Mouse (Mus musculus) limb, embryonic 14.5 days (tissue): ENCODE results near the gene Rarres2. TPM values are rescaled to one million over a fixed set of nuclear protein-coding genes. Genes with fewer than 3 reads are reported as not detected.

Experiments
- polyA plus RNA-seq, 2 experiments: library from polyadenylated mRNA; depleted of rRNA in 1 of 2; stranded (reverse) in 1 of 2; unstranded in 1 of 2; fragments of >200 nt; fragmentation: Nextera tagmentation in 1 of 2; extraction: Ambion mirVana in 1 of 2; gene quantifications; 2 replicates each; pipeline versions ENCODE4 v1.2.1 to v1.2.3; 2012 to 2014

Rarres2 gene
- polyA plus RNA-seq, 2 experiments: 19.7 to 21.3 TPM

Other genes with a start within 250 kb of the Rarres2 start
- gene Krba1, start 177.2 kb downstream of the Rarres2 start, polyA plus RNA-seq (2012; rRNA removed): 39.1 and 50.4 TPM in 2 replicates
- gene Krba1, start 177.2 kb downstream of the Rarres2 start, polyA plus RNA-seq (2014; fragmentation: Nextera tagmentation; extraction: Ambion mirVana): 22.1 and 24.6 TPM in 2 replicates
- 43.5 and 62.1 TPM in 2 replicates for gene Zfp467, start 127.0 kb downstream of the Rarres2 start, polyA plus RNA-seq (2012; rRNA removed)
- gene Zfp467, start 127.0 kb downstream of the Rarres2 start, polyA plus RNA-seq (2014; fragmentation: Nextera tagmentation; extraction: Ambion mirVana): 29.3 TPM in 2 replicates
- 1.2 and 1.9 TPM in 2 replicates for gene Sspo, start 124.6 kb downstream of the Rarres2 start, polyA plus RNA-seq (2012; rRNA removed)
- gene Sspo, start 124.6 kb downstream of the Rarres2 start, polyA plus RNA-seq (2014; fragmentation: Nextera tagmentation; extraction: Ambion mirVana): 0.07 and 0.17 TPM in 2 replicates
- gene Atp6v0e2, start 35.2 kb downstream of the Rarres2 start, polyA plus RNA-seq (2012; rRNA removed): 11.0 and 13.1 TPM in 2 replicates
- gene Atp6v0e2, start 35.2 kb downstream of the Rarres2 start, polyA plus RNA-seq (2014; fragmentation: Nextera tagmentation; extraction: Ambion mirVana): 7.8 and 8.7 TPM in 2 replicates
- 17.6 and 18.4 TPM in 2 replicates for gene Lrrc61, start 18.0 kb downstream of the Rarres2 start, polyA plus RNA-seq (2012; rRNA removed)
- gene Lrrc61, start 18.0 kb downstream of the Rarres2 start, polyA plus RNA-seq (2014; fragmentation: Nextera tagmentation; extraction: Ambion mirVana): 5.9 and 6.7 TPM in 2 replicates
- 0.78 TPM in 1 of 2 replicates, not detected in the other for gene Gm45021, start 16.8 kb upstream of the Rarres2 start, polyA plus RNA-seq (2012; rRNA removed)
- 0.94 TPM in 1 of 2 replicates, not detected in the other for gene Gm45021, start 16.8 kb upstream of the Rarres2 start, polyA plus RNA-seq (2014; fragmentation: Nextera tagmentation; extraction: Ambion mirVana)
- 35.2 and 55.3 TPM in 2 replicates for gene Repin1, start 21.1 kb upstream of the Rarres2 start, polyA plus RNA-seq (2012; rRNA removed)
- 23.3 and 25.7 TPM in 2 replicates for gene Repin1, start 21.1 kb upstream of the Rarres2 start, polyA plus RNA-seq (2014; fragmentation: Nextera tagmentation; extraction: Ambion mirVana)
- not detected in 2 replicates for gene Gm44965, start 21.2 kb upstream of the Rarres2 start, polyA plus RNA-seq (2012; rRNA removed)
- not detected in 2 replicates for gene Gm44965, start 21.2 kb upstream of the Rarres2 start, polyA plus RNA-seq (2014; fragmentation: Nextera tagmentation; extraction: Ambion mirVana)
- 4.8 and 6.4 TPM in 2 replicates for gene Zfp775, start 29.3 kb upstream of the Rarres2 start, polyA plus RNA-seq (2012; rRNA removed)
- 5.8 and 5.9 TPM in 2 replicates for gene Zfp775, start 29.3 kb upstream of the Rarres2 start, polyA plus RNA-seq (2014; fragmentation: Nextera tagmentation; extraction: Ambion mirVana)
- 1.1 and 1.5 TPM in 2 replicates for gene AI854703, start 54.0 kb upstream of the Rarres2 start, polyA plus RNA-seq (2012; rRNA removed)
- 0.76 and 0.87 TPM in 2 replicates for gene AI854703, start 54.0 kb upstream of the Rarres2 start, polyA plus RNA-seq (2014; fragmentation: Nextera tagmentation; extraction: Ambion mirVana)
- 2.3 TPM in 2 replicates for gene Gimap8, start 74.4 kb upstream of the Rarres2 start, polyA plus RNA-seq (2012; rRNA removed)
- 0.40 and 0.70 TPM in 2 replicates for gene Gimap8, start 74.4 kb upstream of the Rarres2 start, polyA plus RNA-seq (2014; fragmentation: Nextera tagmentation; extraction: Ambion mirVana)
- 5.8 and 6.2 TPM in 2 replicates for gene Gimap9, start 103.3 kb upstream of the Rarres2 start, polyA plus RNA-seq (2012; rRNA removed)
- gene Gimap9, start 103.3 kb upstream of the Rarres2 start, polyA plus RNA-seq (2014; fragmentation: Nextera tagmentation; extraction: Ambion mirVana): 6.0 and 6.2 TPM in 2 replicates
- gene Gimap4, start 111.8 kb upstream of the Rarres2 start, polyA plus RNA-seq (2012; rRNA removed): 9.6 and 9.7 TPM in 2 replicates
- gene Gimap4, start 111.8 kb upstream of the Rarres2 start, polyA plus RNA-seq (2014; fragmentation: Nextera tagmentation; extraction: Ambion mirVana): 9.8 and 11.2 TPM in 2 replicates
- gene Gimap6, start 135.4 kb upstream of the Rarres2 start, polyA plus RNA-seq (2012; rRNA removed): 11.4 and 15.0 TPM in 2 replicates
- gene Gimap6, start 135.4 kb upstream of the Rarres2 start, polyA plus RNA-seq (2014; fragmentation: Nextera tagmentation; extraction: Ambion mirVana): 17.7 and 19.9 TPM in 2 replicates
- 0.82 TPM in 1 of 2 replicates, not detected in the other for gene Gm28053, start 145.8 kb upstream of the Rarres2 start, polyA plus RNA-seq (2012; rRNA removed)
- 1.2 and 2.2 TPM in 2 replicates for gene Gm28053, start 145.8 kb upstream of the Rarres2 start, polyA plus RNA-seq (2014; fragmentation: Nextera tagmentation; extraction: Ambion mirVana)
- gene Gimap7, start 145.8 kb upstream of the Rarres2 start, polyA plus RNA-seq (2012; rRNA removed): not detected in 2 replicates
- not detected in 2 replicates for gene Gimap7, start 145.8 kb upstream of the Rarres2 start, polyA plus RNA-seq (2014; fragmentation: Nextera tagmentation; extraction: Ambion mirVana)
- 4.0 TPM in 2 replicates for gene Gimap1, start 166.3 kb upstream of the Rarres2 start, polyA plus RNA-seq (2012; rRNA removed)
- gene Gimap1, start 166.3 kb upstream of the Rarres2 start, polyA plus RNA-seq (2014; fragmentation: Nextera tagmentation; extraction: Ambion mirVana): 10.9 and 11.9 TPM in 2 replicates
- 3.5 and 3.7 TPM in 2 replicates for gene Gimap5, start 173.4 kb upstream of the Rarres2 start, polyA plus RNA-seq (2012; rRNA removed)
- 3.8 and 4.9 TPM in 2 replicates for gene Gimap5, start 173.4 kb upstream of the Rarres2 start, polyA plus RNA-seq (2014; fragmentation: Nextera tagmentation; extraction: Ambion mirVana)
- gene Gimap3, start 198.1 kb upstream of the Rarres2 start, polyA plus RNA-seq (2012; rRNA removed): not detected in 2 replicates
- not detected in 2 replicates for gene Gimap3, start 198.1 kb upstream of the Rarres2 start, polyA plus RNA-seq (2014; fragmentation: Nextera tagmentation; extraction: Ambion mirVana)